Mouse (Mus musculus) heart, postnatal 10 days (tissue): ENCODE results near the gene 1700034I23Rik. TPM values are rescaled to one million over a fixed set of nuclear protein-coding genes. Genes with fewer than 3 reads are reported as not detected.
"Not testable (repeated sequence)": the region's sequence is repeated elsewhere in the genome, so short reads cannot be mapped to it uniquely, and the experiment has no call there.

ENCODE experiments used
- DNase-seq, 2 experiments: peaks; one replicate each; pipeline ENCODE4 v3.0.0; 2021
- intact Hi-C: fragments of 180-260 bp; cut with DNase I; formaldehyde crosslinking; loops from one replicate; pipeline ENCODE4 v1.15.1; 2025
- total RNA-seq, 2 experiments: library from RNA; stranded (reverse); gene quantifications; 2 replicates each; pipeline ENCODE4 v1.2.3; 2021

The 1700034I23Rik gene
- not detected for total RNA-seq

DNA sequence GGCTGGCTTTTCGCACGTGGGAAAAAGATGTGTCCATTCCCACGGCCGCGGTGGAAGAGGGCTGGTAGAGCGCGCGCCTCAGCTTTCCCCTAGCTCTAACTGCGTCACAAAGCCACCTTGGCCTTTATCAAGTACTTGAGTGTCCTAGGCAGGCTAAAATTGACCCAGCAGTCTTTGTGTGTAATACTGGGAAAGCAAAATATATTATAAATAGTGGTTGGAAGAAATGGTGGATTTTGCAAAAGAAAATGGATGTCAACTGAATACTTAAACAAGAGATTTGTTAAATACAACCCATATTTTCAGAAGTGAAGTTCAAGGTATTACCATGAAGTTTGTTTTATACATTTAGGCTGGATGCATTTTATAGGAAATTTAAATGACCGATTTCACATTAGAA, at the start of gene 1700034I23Rik:
TSS of gene 1700034I23Rik (minus strand) at position 101 of the 400 bp plus-strand sequence.
- intact Hi-C loops: loop anchor here (2.0 kb wide), 1 partner anchor 52 kb away; no protein-coding TSS in a partner anchor
- not testable (repeated sequence) for DNase-seq

DNA sequence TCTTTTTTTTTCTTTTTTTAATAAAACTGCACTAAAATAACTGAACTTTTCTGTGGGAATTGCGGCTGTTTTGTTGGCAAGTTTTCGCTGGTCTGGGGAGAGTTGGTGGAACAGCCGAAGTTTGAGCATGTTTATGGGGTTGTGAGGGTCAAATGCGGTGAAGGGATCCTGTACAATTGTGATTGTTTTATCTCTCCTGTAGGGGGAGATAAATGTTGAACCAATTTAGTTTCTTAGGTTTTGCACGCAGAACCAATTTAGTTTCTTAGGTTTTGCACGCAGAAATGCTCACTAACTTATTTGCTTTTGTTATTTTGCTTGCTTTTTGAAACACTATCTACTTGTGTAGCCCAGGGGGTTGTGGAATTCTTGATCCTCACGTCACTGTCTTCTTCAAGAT, 49.0 kb upstream of the 1700034I23Rik start:
- intact Hi-C loops: loop anchor here (5.0 to 10.0 kb wide), 2 partner anchors 131 to 643 kb away; partner anchors contain the start of gene Pgrmc2
- peak in 1 of 2 experiments; percentile 20 for DNase-seq

- intact Hi-C loops: loop anchor here (5.0 to 10.0 kb wide), 2 partner anchors 132 to 644 kb away; partner anchors contain the start of gene Pgrmc2
- peak; percentile 74 to 81 for DNase-seq
Observed at GRCm38 (mm10) chr3:40950601-40951201, 48.4 kb upstream of the 1700034I23Rik start.

DNA sequence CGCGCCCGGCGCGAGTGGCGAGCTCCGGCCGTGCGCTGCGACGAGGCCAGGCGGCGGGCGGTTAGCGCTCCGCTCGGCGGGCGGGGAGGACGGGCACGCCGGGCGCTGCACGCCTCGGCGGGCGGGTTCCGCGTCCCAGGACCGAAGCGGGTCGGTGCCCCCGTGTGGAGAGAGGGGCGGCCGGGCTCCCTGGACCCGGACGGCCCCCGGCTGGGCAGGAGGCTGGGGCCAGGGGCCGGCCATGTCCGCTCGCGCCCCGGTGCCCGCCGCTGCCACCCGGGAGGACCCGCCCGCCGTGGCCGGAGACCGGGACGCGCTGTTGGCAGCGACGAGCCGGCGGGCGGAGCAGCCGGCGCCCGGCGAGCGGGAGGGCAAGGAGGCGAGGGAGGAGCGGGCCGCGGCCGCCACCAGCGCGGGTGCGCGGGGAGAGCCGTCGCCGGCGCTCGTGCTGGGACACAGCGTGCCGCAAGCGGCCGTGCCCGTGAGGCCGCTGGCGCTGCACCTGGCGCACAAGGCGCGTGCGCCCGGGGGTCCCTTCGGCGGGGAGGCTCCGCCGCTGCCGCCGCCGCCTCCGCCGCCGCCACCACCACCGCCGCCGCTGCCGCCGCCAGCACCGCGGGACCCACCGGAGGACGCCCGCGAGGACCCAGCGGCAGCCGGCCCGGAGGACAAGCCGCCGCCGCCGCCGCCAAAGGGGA, 47.7 kb upstream of the 1700034I23Rik start:
- intact Hi-C loops: loop anchor here (5.0 to 10.0 kb wide), 2 partner anchors 132 to 645 kb away; partner anchors contain the start of gene Pgrmc2
- DNase-seq: peak; percentile 58 to 59

GRCm38 (mm10) chr3:40949170-40949902, 47.0 kb upstream of the 1700034I23Rik start, which contains the start of gene Larp1b:
TSS of gene Larp1b (plus strand) at chr3:40949828.
- intact Hi-C loops: no loop called here
- peak; percentile 99 to 100 for DNase-seq

GRCm38 (mm10) chr3:40939019-40939418, 36.7 kb upstream of the 1700034I23Rik start:
- DNase-seq: no peak
- intact Hi-C loops: no loop called here

GRCm38 (mm10) chr3:40938592-40938991, 36.2 kb upstream of the 1700034I23Rik start:
- intact Hi-C loops: no loop called here
- no peak for DNase-seq

DNA sequence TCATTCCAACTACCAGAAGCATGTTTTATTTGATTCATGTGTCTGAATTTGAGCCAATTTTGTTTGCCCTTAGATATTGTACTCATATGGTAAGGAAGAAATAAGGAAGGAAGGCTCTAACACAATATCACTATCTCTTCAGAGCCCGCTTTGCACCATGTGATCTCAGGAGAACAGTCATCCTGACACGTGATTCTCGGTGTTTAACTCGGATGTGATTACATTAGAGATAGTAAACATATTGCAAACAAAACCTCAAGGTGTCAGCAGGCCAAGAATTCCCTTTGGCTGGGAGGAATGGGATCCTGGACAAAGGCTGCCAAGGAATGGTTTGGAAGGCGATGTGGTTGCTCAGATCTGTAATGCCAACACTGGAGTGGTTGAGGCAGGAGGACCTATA, 35.8 kb upstream of the 1700034I23Rik start:
- no peak for DNase-seq
- intact Hi-C loops: no loop called here

- DNase-seq: peak in 1 of 2 experiments; percentile 45
- intact Hi-C loops: loop anchor here (5.0 kb wide), 1 partner anchor 47 kb away; the partner anchor contains the start of genes Abhd18 and Mfsd8
Observed at GRCm38 (mm10) chr3:40894336-40894735, 8.0 kb downstream of the 1700034I23Rik start.

DNA sequence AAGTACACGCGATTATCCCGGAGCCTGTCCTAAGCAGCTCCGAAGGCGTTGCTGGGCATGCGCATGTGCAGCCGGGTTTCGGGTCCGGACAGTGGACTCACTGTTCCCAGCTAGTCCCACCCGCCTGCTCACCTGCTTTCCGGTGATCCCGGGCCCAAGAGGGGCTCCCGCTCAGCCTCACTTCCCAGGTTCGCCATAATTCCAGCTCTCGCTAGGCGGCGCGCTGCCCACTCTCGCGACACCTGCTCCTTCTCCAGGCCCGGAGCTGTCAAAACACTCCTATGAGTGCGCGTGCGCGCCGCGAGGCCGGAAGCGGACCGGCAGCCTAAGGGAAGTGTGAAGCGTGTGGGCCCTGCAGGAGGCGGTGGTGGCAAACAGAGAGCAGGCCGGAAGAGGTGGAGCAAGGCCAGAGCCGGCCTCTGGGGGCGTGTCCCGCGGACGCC, 8.5 kb downstream of the 1700034I23Rik start:
- DNase-seq: peak; percentile 98 to 99
- intact Hi-C loops: loop anchor here (5.0 kb wide), 1 partner anchor 47 kb away; the partner anchor contains the start of genes Abhd18 and Mfsd8

DNA sequence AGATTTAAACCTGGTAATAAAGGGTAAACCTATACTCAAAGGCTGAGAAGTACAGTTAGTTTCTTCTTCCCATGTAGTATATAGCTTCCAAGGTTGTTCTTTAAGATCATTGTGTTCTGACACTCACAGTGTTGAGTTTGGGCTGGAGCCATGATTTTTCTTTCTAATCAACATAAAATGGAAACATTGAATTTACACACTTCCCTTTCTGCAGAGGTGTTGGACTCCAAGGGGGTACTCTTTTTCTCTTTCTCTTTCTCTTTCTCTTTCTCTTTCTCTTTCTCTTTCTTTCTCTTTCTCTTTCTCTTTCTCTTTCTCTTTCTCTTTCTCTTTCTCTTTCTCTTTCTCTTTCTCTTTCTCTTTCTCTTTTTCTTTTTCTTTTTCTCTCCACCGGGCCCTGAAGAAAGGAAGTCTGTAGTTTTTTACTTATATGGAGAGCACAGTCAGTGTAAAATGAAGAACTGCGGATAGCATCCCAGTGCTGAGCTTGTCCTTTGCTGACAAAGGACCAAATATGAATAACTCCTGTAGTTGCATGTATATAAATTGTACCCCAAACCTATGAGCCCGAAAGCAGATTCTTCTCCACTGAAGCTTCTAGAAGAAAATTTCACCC, 49.1 kb downstream of the 1700034I23Rik start:
- intact Hi-C loops: not testable (repeated sequence)

More for the DNA sequence above, 49.1 kb downstream of the 1700034I23Rik start:
- not testable (repeated sequence) for DNase-seq

Other genes starting within 250 kb of the 1700034I23Rik start
- under 1 TPM; 0.35 to 0.38 TPM for gene Slc25a31, start 193.7 kb downstream of the 1700034I23Rik start, total RNA-seq
- gene Hspa4l, start 158.0 kb downstream of the 1700034I23Rik start, total RNA-seq: 10 to 100 TPM; 31.0 to 37.3 TPM
- gene Plk4, start 102.5 kb downstream of the 1700034I23Rik start, total RNA-seq: 10 to 100 TPM in 1 of 2 experiments, 1 to 10 TPM in 1; 9.4 to 14.7 TPM
- gene Mfsd8, start 55.7 kb downstream of the 1700034I23Rik start, total RNA-seq: 10 to 100 TPM; 15.3 to 16.3 TPM
- 10 to 100 TPM; 40.9 to 47.8 TPM for gene Abhd18, start 55.6 kb downstream of the 1700034I23Rik start, total RNA-seq
- gene Larp1b, start 47.3 kb upstream of the 1700034I23Rik start, total RNA-seq: 10 to 100 TPM; 56.0 to 58.3 TPM
- 10 to 100 TPM; 42.3 to 46.9 TPM for gene Pgrmc2, start 180.5 kb upstream of the 1700034I23Rik start, total RNA-seq